Mouse (Mus musculus): ENCODE results near the gene Sec14l4.

Sec14l4 gene

DNA sequence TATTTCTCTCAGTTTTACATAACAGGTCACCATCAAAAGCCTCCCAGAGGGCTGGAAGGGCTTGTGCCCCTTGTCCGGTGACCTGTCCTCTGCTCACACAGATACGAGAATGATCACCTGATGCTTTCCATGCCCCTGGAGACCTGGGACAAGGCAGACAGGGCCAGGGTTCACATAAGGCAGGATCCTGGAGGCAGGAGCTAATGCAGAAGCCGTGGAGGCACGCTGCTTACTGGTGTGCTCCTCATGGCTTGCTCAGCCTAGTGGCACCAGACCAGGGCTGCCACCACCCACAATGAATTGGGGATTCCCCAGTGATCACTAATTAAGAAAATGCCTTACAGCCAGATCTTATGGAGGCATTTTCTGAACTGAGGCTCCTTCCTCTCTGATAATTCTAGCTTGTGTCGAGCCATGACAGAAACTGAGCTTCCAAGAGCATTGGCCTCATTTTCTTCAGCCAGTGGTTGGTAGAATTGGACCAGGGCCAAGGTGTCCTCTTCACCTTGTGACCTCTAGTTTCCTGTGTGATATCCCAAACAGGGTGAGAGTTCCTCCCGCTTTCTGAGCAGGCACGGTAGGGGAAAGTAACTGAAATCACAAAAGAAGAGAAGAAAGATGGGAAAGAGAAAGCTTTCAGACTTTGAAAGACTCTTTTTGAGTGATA, 47.1 kb downstream of the Sec14l4 start:
- no peak for DNase-seq (ENCODE audit: low read depth)

DNA sequence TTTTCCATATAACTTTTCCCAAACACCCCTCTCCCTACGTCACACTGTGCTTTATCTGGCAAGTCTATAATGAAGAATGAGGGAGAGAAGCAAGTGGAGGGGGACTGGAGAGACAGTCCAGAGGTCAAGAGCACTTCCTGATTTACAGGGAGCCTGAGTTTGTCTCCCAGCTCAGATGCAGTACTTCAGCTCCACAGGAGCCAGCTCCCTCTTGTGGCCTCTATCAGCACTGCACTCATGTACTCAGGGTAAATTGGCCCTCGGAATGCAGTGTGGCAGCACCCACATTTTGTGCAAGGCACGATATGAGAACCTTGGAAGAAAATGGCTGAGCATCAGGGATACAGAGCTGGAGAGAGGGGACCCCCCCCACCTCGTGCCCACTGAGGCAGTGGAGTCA, 49.0 kb downstream of the Sec14l4 start:
- peak; percentile 65 for DNase-seq (ENCODE audit: low read depth)

- peak; percentile 55 for DNase-seq (ENCODE audit: low read depth)
Observed at GRCm38 (mm10) chr11:4083316-4084078, 52.2 kb downstream of the Sec14l4 start.

- DNase-seq (ENCODE audit: low read depth) = no peak
Observed at GRCm38 (mm10) chr11:4086246-4086645, 55.0 kb downstream of the Sec14l4 start.

GRCm38 (mm10) chr11:4087267-4087666, 56.0 kb downstream of the Sec14l4 start:
- no peak for DNase-seq (ENCODE audit: low read depth)

- DNase-seq (ENCODE audit: low read depth) = no peak
Observed at GRCm38 (mm10) chr11:4093459-4094377, 62.5 kb downstream of the Sec14l4 start.

DNA sequence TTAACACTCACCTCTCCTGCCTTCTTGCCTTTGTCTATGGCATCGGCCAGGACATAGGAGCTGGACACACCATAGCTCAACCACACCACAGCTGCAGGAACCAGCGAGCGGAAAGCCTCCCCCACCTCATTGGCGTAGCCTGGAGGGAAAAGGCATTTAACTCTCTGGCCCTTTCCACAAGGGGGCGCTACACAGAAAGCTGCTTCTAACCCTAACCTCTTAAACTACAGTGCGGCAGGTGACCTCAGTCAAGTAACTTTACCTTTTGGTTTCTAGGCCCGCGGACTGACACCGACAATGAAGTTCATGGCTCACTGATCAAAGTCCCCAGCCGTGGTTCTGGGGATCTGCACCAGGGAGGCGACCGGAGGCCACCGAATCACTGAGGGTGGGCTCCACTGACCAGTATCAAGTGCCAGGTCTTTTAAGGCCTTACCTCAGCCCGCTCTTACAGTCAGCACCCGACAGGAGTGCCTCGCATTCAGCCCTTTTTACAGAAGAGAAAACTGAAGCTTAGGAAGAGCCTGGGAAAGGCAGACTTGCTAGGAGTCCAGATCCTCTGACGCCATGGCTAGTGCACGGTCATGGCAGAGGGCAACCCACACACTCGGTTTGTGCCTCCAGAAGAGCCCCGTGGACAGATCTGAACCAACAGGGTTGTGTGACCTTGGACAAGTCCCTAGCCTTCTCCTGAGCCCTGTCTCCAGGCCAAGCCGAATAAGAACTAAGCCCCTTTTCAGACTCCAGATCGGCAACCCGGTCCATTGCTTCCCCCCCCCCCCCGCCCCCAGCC, 63.3 kb downstream of the Sec14l4 start:
- peak; percentile 84 for DNase-seq (ENCODE audit: low read depth)

- peak; percentile 41 for DNase-seq (ENCODE audit: low read depth)
Observed at GRCm38 (mm10) chr11:4095171-4096053, 64.2 kb downstream of the Sec14l4 start, which contains the start of gene Mtfp1. Gene Mtfp1 (minus strand): TSS chr11:4095445.

DNA sequence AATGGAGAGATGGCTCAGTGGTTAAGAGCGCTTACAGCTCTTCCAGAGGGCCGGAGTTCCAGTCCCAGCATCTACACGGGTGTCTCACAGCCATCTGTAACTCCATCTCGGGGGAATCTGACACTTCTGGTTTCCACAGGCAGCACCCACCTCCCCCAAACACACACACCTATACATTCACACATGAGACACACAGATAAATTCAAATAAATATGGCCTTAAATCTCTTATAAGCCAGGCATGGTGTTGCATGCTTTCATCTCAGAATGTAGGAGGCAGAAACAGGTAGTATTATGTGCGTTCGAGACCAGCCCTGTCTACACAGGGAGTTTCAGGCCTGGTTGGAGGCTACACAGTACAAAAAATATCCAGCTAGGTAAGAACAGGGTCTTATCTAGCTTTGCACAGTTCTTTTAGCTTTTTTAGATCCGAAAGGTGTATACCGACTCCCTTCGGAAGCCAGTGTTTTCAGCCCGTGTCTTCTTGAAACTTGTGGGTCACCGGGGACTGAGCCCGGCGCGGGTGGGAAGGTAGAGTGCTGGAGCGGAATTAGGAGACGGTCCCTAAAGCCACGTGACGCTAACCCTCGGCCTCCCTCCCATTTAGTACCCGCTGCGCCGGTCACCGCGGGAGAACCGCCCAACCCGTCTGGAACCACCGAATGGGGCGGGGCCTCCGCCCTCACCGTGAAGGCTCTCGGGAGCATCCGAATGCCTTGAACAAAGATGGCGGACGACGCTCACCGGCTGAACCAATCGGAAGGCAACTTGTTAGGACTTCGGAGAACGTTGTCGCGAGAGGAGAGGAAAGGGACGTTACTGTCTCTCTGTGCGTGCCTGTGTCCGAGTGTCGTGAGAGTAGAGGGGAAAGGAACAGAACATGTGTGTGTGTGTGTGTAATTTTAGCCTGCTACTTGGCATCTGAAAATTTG, 65.1 kb downstream of the Sec14l4 start:
- peak; percentile 98 for DNase-seq (ENCODE audit: low read depth)

GRCm38 (mm10) chr11:4097091-4097621, 65.9 kb downstream of the Sec14l4 start:
- DNase-seq (ENCODE audit: low read depth) = no peak

Measured in c-Kit-positive CD71-negative TER-119-negative erythroid progenitor cells, embryonic 14.5 days (primary cell).